Mouse (Mus musculus): Measurements from ENCODE around the gene Sfxn3. TPM values are rescaled to one million over a fixed set of nuclear protein-coding genes. Genes with fewer than 3 reads are reported as not detected.

Gene Sfxn3
- polyA plus RNA-seq, 1 experiment from 2014 or later, result 26.7 TPM

DNA sequence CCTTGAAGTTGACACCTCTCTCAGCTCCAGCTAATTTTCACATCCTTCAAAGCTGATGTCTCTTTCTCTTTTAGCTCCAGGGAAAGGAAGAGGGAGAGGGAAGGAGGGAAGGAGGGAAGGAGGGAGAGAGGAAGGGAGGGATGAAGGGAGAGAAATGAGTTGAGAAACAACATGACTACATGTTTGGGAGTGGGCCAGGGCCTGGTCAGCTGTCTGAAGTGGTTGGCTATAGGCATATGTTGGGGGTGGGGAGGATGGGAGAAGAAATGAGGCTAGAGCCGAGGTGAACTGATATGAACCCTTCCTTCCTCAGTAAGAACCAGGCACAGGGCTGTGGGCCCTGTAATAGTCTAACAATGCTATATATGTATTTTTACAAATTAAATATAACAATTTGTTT, 58.3 kb downstream of the Sfxn3 start:
- no peaks in the 10 kb centered on the region for H3K4me1 ChIP-seq (replicated peaks; ENCODE audit: control insufficient read depth, insufficient read depth)
- TF ChIP-seq EP300 (optimal IDR thresholded peaks at IDR 0.05) (no peak), CTCF (IDR thresholded peaks at IDR 0.05; ENCODE audit: low read depth) (no peak)
- no peaks in the 10 kb centered on the region for H3K9me3 ChIP-seq (ENCODE audit: control insufficient read depth, low read length)
- no peak overlapping the region for H3K27ac ChIP-seq (replicated peaks)
- H3K4me3 ChIP-seq (ENCODE audit: low read depth, low read length), result no peak overlapping the region
- DNase-seq (ENCODE audit: low spot score) (no peak), ATAC-seq (ENCODE audit: low FRiP score, low TSS enrichment) (no peak)
- H3K36me3 ChIP-seq (ENCODE audit: control insufficient read depth, insufficient read depth, low read length), result no peaks in the 10 kb centered on the region
- no peak overlapping the region for H3K9ac ChIP-seq (ENCODE audit: low read length)
- no peaks in the 10 kb centered on the region for H3K27me3 ChIP-seq (ENCODE audit: control insufficient read depth, insufficient read depth, low read length)
- no peak overlapping the region for H3K4me2 ChIP-seq (replicated peaks; ENCODE audit: low read depth)
- WGBS, result 35% methylated on average over 1 of the region's 1 CpGs

Other genes starting within 250 kb of the Sfxn3 start
- gene Slf2, start 116.4 kb upstream of the Sfxn3 start, polyA plus RNA-seq (2015; fragmentation: Nextera tagmentation; extraction: Ambion mirVana), result 9.3 and 9.8 TPM in 2 replicates
- gene Sema4g, start 58.4 kb upstream of the Sfxn3 start, polyA plus RNA-seq (2015; fragmentation: Nextera tagmentation; extraction: Ambion mirVana), result 1.4 and 1.8 TPM in 2 replicates
- gene Twnk, start 41.8 kb upstream of the Sfxn3 start, polyA plus RNA-seq (2015; fragmentation: Nextera tagmentation; extraction: Ambion mirVana), result 7.9 and 8.5 TPM in 2 replicates
- 67.2 and 67.3 TPM in 2 replicates for gene Mrpl43, start 41.1 kb upstream of the Sfxn3 start, polyA plus RNA-seq (2015; fragmentation: Nextera tagmentation; extraction: Ambion mirVana)
- gene Lzts2, start 33.1 kb upstream of the Sfxn3 start, polyA plus RNA-seq (2015; fragmentation: Nextera tagmentation; extraction: Ambion mirVana), result 40.1 and 45.0 TPM in 2 replicates
- gene Pdzd7, start 1.8 kb upstream of the Sfxn3 start, polyA plus RNA-seq (2015; fragmentation: Nextera tagmentation; extraction: Ambion mirVana), result 0.33 TPM in 2 replicates
- 3.0 and 3.8 TPM in 2 replicates for gene Kazald1, start 27.7 kb downstream of the Sfxn3 start, polyA plus RNA-seq (2015; fragmentation: Nextera tagmentation; extraction: Ambion mirVana)
- gene Tlx1, start 103.2 kb downstream of the Sfxn3 start, polyA plus RNA-seq (2015; fragmentation: Nextera tagmentation; extraction: Ambion mirVana), result not detected in 2 replicates
- gene Lbx1, start 188.3 kb downstream of the Sfxn3 start, polyA plus RNA-seq (2015; fragmentation: Nextera tagmentation; extraction: Ambion mirVana), result 0.04 TPM in 1 of 2 replicates, not detected in the other